In genomic region chr6:98997742-98998141, GRCm38 (mm10) we compare ENCODE assay signal across 14 mouse cellular contexts.
DNase-seq lines count a peak whose midpoint lies in the region; TF ChIP-seq lines count a peak whose summit lies in the region.
"Had no signal": no experiment of that assay in that cellular context is flagged by ENCODE, and none has a peak within 500 bp of the region (broad histone marks: within the 10 kb centered on the region; RNA-seq: fewer than 3 reads in every experiment).

No protein-coding gene starts in this region.

- intact Hi-C loops in heart, adult 2 months (cut with DNase I) = no loop called here
- intact Hi-C loops in heart, postnatal 10 days (cut with DNase I) = no loop called here

- no peaks in the 10 kb centered on the region for H3K27me3 ChIP-seq in heart, adult 2 months (ENCODE audit: control insufficient read depth, insufficient read depth, low read length)
- no peaks in the 10 kb centered on the region for H3K27me3 ChIP-seq in spleen, adult 2 months (ENCODE audit: control insufficient read depth, insufficient read depth, low read length)
- H3K27me3 ChIP-seq: forebrain, embryonic 15.5 days had no signal

- TF ChIP-seq POLR2A in heart, adult 2 months (IDR thresholded peaks at IDR 0.05; ENCODE audit: insufficient read depth, low read depth, low read length) = no peak
- TF ChIP-seq POLR2A in spleen, adult 2 months (IDR thresholded peaks at IDR 0.05; ENCODE audit: low read depth, low read length) = no peak

- peaks cover 16% of the 10 kb centered on the region for H3K36me3 ChIP-seq in heart, adult 2 months (ENCODE audit: control insufficient read depth, insufficient read depth, low read length)
- peaks cover 26% of the 10 kb centered on the region for H3K36me3 ChIP-seq in spleen, adult 2 months (ENCODE audit: control insufficient read depth, insufficient read depth, low read length)
- H3K36me3 ChIP-seq: forebrain, embryonic 15.5 days had no signal

- no peak overlapping the region for H3K4me3 ChIP-seq in heart, adult 2 months
- H3K4me3 ChIP-seq in spleen, adult 2 months (ENCODE audit: extremely low read depth, insufficient read depth, insufficient read length) = no peak overlapping the region
- H3K4me3 ChIP-seq: embryonic facial prominence, embryonic 10.5 days; forebrain, embryonic 15.5 days; hindbrain, embryonic 10.5 days; neural tube, embryonic 13.5 days had no signal

- H3K4me1 ChIP-seq in heart, adult 2 months (ENCODE audit: control insufficient read depth, insufficient read depth, low read length) = peaks cover 12% of the 10 kb centered on the region
- H3K4me1 ChIP-seq in spleen, adult 2 months (ENCODE audit: control insufficient read depth, insufficient read depth, insufficient read length) = peaks cover 48% of the 10 kb centered on the region

- TF ChIP-seq EP300 in heart, adult 2 months (IDR thresholded peaks at IDR 0.05; ENCODE audit: insufficient read depth, low read depth, low read length) = no peak

- TF ChIP-seq CTCF in heart, adult 2 months (IDR thresholded peaks at IDR 0.05) = no peak
- no peak for TF ChIP-seq CTCF in spleen, adult 2 months (IDR thresholded peaks at IDR 0.05; ENCODE audit: extremely low read depth, insufficient read depth, insufficient read length, insufficient replicate concordance)

- peak in 1 of 2 experiments; percentile 54 for DNase-seq in heart, adult 2 months
- DNase-seq in heart, postnatal 4 days = no peak
- no peak for DNase-seq in spleen, adult 2 months (ENCODE audit: low read depth in 1 of 2, low spot score in 2 of 2)
- DNase-seq in spleen, postnatal 4 days (ENCODE audit: low spot score in 2 of 2) = no peak
- DNase-seq in heart, postnatal 10 days = peak; percentile 42 to 45
- DNase-seq in c-Kit-positive CD71-positive TER-119-positive erythroid progenitor cells, embryonic 14.5 days (ENCODE audit: low spot score) = no peak
- no peak for DNase-seq in thymus, postnatal 10 days (ENCODE audit: low spot score in 2 of 2)
- no peak for DNase-seq in kidney, adult 9 months
- DNase-seq: left cerebral cortex, postnatal 4 days had no signal

- no peak overlapping the region for H3K9ac ChIP-seq in heart, adult 2 months (ENCODE audit: low read depth, low read length)
- H3K9ac ChIP-seq: forebrain, embryonic 15.5 days; neural tube, embryonic 13.5 days had no signal

- H3K79me2 ChIP-seq in heart, adult 2 months (replicated peaks; ENCODE audit: control insufficient read depth, insufficient read depth, low read length) = no peaks in the 10 kb centered on the region; the same call in 1 of the 2 replicates

- peak overlapping the region; percentile 7 for H3K27ac ChIP-seq in heart, adult 2 months
- H3K27ac ChIP-seq in spleen, adult 2 months (ENCODE audit: insufficient read depth, low read length) = peak overlapping the region; percentile 88
- H3K27ac ChIP-seq: embryonic facial prominence, embryonic 10.5 days; forebrain, embryonic 15.5 days; hindbrain, embryonic 10.5 days; kidney, postnatal 0 days; neural tube, embryonic 13.5 days had no signal

- 57% methylated on average over 9 of the region's 9 CpGs for WGBS in heart, adult 2 months
- WGBS in spleen, adult 2 months = 36% methylated on average over 9 of the region's 9 CpGs

Comparison
In these comparisons a context has a peak if more than half of its experiments do, and no peak if none do; other contexts are left out.
1. DNase-seq: peak in heart, postnatal 10 days (2 of 2); none in heart, postnatal 4 days (single experiment), spleen, adult 2 months (0 of 2), spleen, postnatal 4 days (0 of 2), c-Kit-positive CD71-positive TER-119-positive erythroid progenitor cells, embryonic 14.5 days (single experiment), thymus, postnatal 10 days (0 of 2) and kidney, adult 9 months (single experiment).